Mouse (Mus musculus) heart, embryonic 16.5 days (tissue): ENCODE measurements around the gene Sh3rf3. TPM values are rescaled to one million over a fixed set of nuclear protein-coding genes. Genes with fewer than 3 reads are reported as not detected.
A peak's percentile ranks its signal among the peaks of the same experiment; 100 is the strongest.

Experiments
- ATAC-seq: fragments of 200-750 bp; cut with Nextera tagmentation; replicated peaks from 2 replicates; pipeline ENCODE4 v1.8.0; 2017; ENCODE audit warnings: moderate number of reproducible peaks; ENCODE audit not compliant: insufficient read depth, low FRiP score; ENCODE audit errors: extremely low read depth
- H3K27ac ChIP-seq: fragments of 300-500 bp; sonication (generic); 2 replicates; pipeline ENCODE4 v1.5.1; 2014; ENCODE audit warnings: mild to moderate bottlenecking, low read length, control low read depth, moderate library complexity
- H3K27me3 ChIP-seq: fragments of 300-500 bp; sonication (generic); 2 replicates; pipeline ENCODE4 v1.6.1; 2014; ENCODE audit warnings: low read length, mixed read lengths; ENCODE audit not compliant: control insufficient read depth, insufficient read depth
- H3K36me3 ChIP-seq: fragments of 300-500 bp; sonication (generic); 2 replicates; pipeline ENCODE4 v1.6.1; 2014; ENCODE audit not compliant: control insufficient read depth, insufficient read depth
- H3K4me1 ChIP-seq: fragments of 300-500 bp; sonication (generic); 2 replicates; pipeline ENCODE4 v1.6.1; 2014; ENCODE audit warnings: low read length, mixed read lengths; ENCODE audit not compliant: control insufficient read depth, insufficient read depth
- H3K4me2 ChIP-seq: fragments of 300-500 bp; sonication (generic); 2 replicates; pipeline ENCODE4 v1.6.1; 2014; ENCODE audit warnings: low read depth, mild to moderate bottlenecking, control low read depth, low read length
- H3K4me3 ChIP-seq: fragments of 300-500 bp; sonication (generic); 2 replicates; pipeline ENCODE4 v1.5.1; 2014; ENCODE audit warnings: mild to moderate bottlenecking, control low read depth, low read length
- H3K9ac ChIP-seq: fragments of 300-500 bp; sonication (generic); 2 replicates; pipeline ENCODE4 v1.6.1; 2014; ENCODE audit warnings: low read length, control low read depth
- H3K9me3 ChIP-seq: fragments of 300-500 bp; sonication (generic); replicated peaks from 2 replicates; pipeline ENCODE4 v1.6.1; 2016; ENCODE audit warnings: low read length; ENCODE audit not compliant: control insufficient read depth
- WGBS: fragments of 180-500 bp; shearing (Covaris S2); extraction: QIAGEN DNeasy Blood & Tissue Kit; methylation state at CpG from one replicate; pipeline ENCODE4 v1.1.7; 2014; 5-methylcytosine and 5-hydroxymethylcytosine counted together
- polyA plus RNA-seq: library from polyadenylated mRNA; unstranded; fragments of >200 nt; fragmentation: Nextera tagmentation; extraction: Ambion mirVana; gene quantifications from 2 replicates; pipeline ENCODE4 v1.2.1, GENCODE M21; 2015

Sh3rf3 gene
- polyA plus RNA-seq = 0.32 and 0.95 TPM in 2 replicates

DNA sequence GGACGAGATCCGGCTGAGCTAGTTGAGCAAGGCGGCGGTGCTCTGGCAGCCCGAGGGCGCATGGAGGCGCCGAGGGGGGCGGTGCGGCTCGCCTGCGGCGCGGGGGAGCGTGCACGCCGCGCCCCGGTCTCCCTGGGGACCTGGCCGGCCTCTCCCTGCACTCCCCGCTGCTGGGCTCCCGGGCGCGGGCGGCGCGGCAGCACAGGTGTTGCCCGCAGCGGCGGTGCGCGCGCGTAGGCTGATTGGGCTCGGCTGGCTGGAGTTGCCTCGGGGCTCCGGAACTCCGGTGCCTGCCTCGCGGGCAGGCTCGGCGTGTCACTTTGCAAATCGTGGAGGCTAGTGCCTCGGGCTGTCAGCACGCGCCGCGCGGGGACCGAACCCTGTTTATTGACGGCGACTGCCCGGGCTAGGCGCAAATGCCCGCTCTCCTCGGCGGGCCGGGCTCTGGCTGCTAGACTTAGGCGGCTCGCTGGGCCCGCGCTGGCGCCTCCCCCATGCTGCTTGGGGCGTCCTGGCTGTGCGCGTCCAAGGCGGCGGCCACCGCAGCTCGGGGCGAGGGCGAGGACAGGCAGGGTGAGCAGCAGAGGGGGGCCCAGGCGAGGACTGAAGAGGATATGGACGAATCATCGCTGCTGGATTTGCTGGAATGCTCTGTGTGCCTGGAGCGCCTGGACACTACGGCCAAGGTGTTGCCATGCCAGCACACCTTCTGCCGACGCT is at the start of gene Sh3rf3:
TSS of gene Sh3rf3 (plus strand) at position 279 of the 720 bp plus-strand sequence.
- under 1% methylated on average over 73 of the region's 79 CpGs for WGBS
- Histone ChIP-seq H3K9ac (peak within 1 kb of the TSS; percentile 65), H3K4me2 (peak within 1 kb of the TSS; percentile 99), H3K27ac (no peak within 1 kb of the TSS), H3K27me3 (peaks cover 62% of the 10 kb centered on the region), H3K4me1 (peaks cover 13% of the 10 kb centered on the region), H3K9me3 (no peaks in the 10 kb centered on the region), H3K36me3 (no peaks in the 10 kb centered on the region), H3K4me3 (peak within 1 kb of the TSS; percentile 63)
- ATAC-seq = peak; percentile 47

- Histone ChIP-seq H3K4me1 (no peaks in the 10 kb centered on the region), H3K4me3 (no peak overlapping the region), H3K9ac (no peak overlapping the region), H3K27me3 (no peaks in the 10 kb centered on the region), H3K4me2 (no peak overlapping the region), H3K9me3 (no peaks in the 10 kb centered on the region), H3K36me3 (no peaks in the 10 kb centered on the region), H3K27ac (no peak overlapping the region)
- WGBS = 77% methylated on average over 8 of the region's 8 CpGs
- ATAC-seq = no peak
Measured at GRCm38 (mm10) chr10:58788486-58789274, 24.5 kb upstream of the Sh3rf3 start.

DNA sequence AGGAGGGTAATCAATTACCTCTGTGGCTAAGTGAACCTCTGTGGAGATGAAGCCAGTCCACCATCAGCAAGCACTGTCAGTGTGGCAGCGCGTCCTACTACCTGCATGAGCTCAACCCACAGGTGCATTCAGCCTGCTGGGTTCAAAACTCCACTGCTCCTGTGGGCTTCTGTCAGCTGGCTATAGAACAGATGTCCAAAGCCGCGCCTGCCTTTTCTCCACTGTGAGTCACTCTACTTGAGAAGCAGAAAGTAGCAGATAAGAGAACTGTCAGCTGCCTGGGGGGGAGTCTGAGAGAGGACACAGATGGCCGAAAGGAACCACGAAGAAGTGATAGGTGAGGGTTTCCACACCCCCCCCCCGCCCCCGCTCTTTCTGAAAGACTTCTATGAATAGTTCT is 15.6 kb upstream of the Sh3rf3 start:
- H3K4me3 ChIP-seq = no peak overlapping the region
- H3K27ac ChIP-seq = no peak overlapping the region
- no peaks in the 10 kb centered on the region for H3K36me3 ChIP-seq
- no peaks in the 10 kb centered on the region for H3K9me3 ChIP-seq
- no peaks in the 10 kb centered on the region; the same call in 1 of the 2 replicates for H3K4me1 ChIP-seq
- H3K9ac ChIP-seq = no peak overlapping the region
- H3K27me3 ChIP-seq = no peaks in the 10 kb centered on the region
- 21% methylated on average over 8 of the region's 8 CpGs for WGBS
- no peak overlapping the region for H3K4me2 ChIP-seq
- ATAC-seq = peak; percentile 83

GRCm38 (mm10) chr10:58798156-58798555 is 15.0 kb upstream of the Sh3rf3 start:
- Histone ChIP-seq H3K27me3 (no peaks in the 10 kb centered on the region), H3K27ac (no peak overlapping the region), H3K9me3 (no peaks in the 10 kb centered on the region), H3K36me3 (no peaks in the 10 kb centered on the region), H3K4me3 (no peak overlapping the region), H3K9ac (no peak overlapping the region), H3K4me2 (no peak overlapping the region), H3K4me1 (peaks cover 1% of the 10 kb centered on the region)
- WGBS = 81% methylated on average over 3 of the region's 3 CpGs
- no peak for ATAC-seq

DNA sequence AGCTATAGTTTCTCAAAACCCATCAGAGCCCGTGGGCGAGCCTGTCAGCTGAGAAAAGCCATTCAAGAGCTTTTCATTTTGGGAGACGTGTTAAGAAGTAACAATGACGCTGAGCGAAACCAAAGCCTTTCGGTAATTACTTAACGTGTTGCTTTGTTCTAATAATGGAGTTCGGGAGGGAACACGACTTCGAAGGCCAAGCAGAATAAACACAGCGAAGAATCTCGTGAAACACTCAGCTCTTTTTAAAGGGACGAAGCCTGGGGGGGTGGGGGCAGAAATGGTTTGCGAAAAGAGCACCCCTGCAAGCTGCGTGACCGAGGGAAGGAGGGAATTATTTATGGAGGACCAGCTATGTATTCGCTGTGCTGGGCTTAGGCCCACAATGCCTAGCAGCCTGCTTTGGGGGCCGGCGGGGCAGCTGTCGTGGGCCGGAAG is 12.1 kb upstream of the Sh3rf3 start:
- ATAC-seq = no peak
- Histone ChIP-seq H3K36me3 (no peaks in the 10 kb centered on the region), H3K4me2 (no peak overlapping the region), H3K27ac (no peak overlapping the region), H3K9ac (no peak overlapping the region), H3K27me3 (no peaks in the 10 kb centered on the region), H3K4me3 (no peak overlapping the region), H3K9me3 (no peaks in the 10 kb centered on the region), H3K4me1 (peaks cover 3% of the 10 kb centered on the region)
- WGBS = 76% methylated on average over 21 of the region's 21 CpGs

- H3K4me3 ChIP-seq = no peak overlapping the region
- H3K27me3 ChIP-seq = no peaks in the 10 kb centered on the region
- H3K36me3 ChIP-seq = no peaks in the 10 kb centered on the region
- no peak overlapping the region for H3K9ac ChIP-seq
- H3K4me1 ChIP-seq = peaks cover 3% of the 10 kb centered on the region
- H3K4me2 ChIP-seq = no peak overlapping the region
- no peak overlapping the region for H3K27ac ChIP-seq
- WGBS = 32% methylated on average over 1 of the region's 1 CpGs
- ATAC-seq = no peak
- H3K9me3 ChIP-seq = no peaks in the 10 kb centered on the region
Measured at GRCm38 (mm10) chr10:58802391-58802790, 10.8 kb upstream of the Sh3rf3 start.

DNA sequence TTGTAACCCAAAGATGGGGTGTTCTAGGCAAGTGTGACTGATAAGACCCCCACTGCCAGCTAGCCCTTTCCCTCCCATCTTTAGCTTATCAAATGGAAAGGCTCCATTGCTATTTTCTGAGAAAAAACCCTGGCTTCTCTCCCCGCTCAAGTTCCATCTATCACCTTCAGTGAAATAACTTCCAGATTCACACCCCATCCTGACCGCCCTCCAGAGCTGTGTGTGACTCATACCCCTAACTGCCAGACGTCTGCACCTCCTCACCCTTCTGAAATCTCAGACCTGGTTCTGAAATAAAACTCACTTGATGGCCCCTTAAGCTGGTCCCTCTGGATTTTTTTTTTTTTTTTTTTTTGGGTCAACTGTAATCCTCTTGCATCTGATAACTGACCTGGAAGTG is 5.2 kb upstream of the Sh3rf3 start:
- WGBS = 23% methylated on average over 3 of the region's 3 CpGs
- H3K27me3 ChIP-seq = peaks cover 31% of the 10 kb centered on the region
- ATAC-seq = no peak

GRCm38 (mm10) chr10:58810181-58810580 is 3.0 kb upstream of the Sh3rf3 start:
- Histone ChIP-seq H3K4me2 (no peak overlapping the region), H3K36me3 (no peaks in the 10 kb centered on the region), H3K27me3 (peaks cover 51% of the 10 kb centered on the region), H3K27ac (no peak overlapping the region), H3K4me1 (peaks cover 13% of the 10 kb centered on the region), H3K9me3 (no peaks in the 10 kb centered on the region), H3K4me3 (no peak overlapping the region), H3K9ac (no peak overlapping the region)
- ATAC-seq = no peak
- 63% methylated on average over 5 of the region's 5 CpGs for WGBS

More for the DNA sequence above, 5.2 kb upstream of the Sh3rf3 start:
- H3K9ac ChIP-seq = no peak overlapping the region
- no peaks in the 10 kb centered on the region for H3K9me3 ChIP-seq
- H3K36me3 ChIP-seq = no peaks in the 10 kb centered on the region
- no peak overlapping the region for H3K4me3 ChIP-seq
- no peak overlapping the region for H3K4me2 ChIP-seq
- peaks cover 5% of the 10 kb centered on the region for H3K4me1 ChIP-seq
- H3K27ac ChIP-seq = no peak overlapping the region
